Mouse (Mus musculus) embryonic facial prominence, embryonic 13.5 days (tissue): ENCODE measurements around the gene Ttc41. TPM values are rescaled to one million over a fixed set of nuclear protein-coding genes. Genes with fewer than 3 reads are reported as not detected.

Source experiments
- ATAC-seq: fragments of 200-750 bp; cut with Nextera tagmentation; 2 replicates; pipeline ENCODE4 v1.8.0; 2017; ENCODE audit warnings: low read depth; ENCODE audit not compliant: insufficient number of reproducible peaks, insufficient read depth, low FRiP score, low TSS enrichment
- H3K27ac ChIP-seq: fragments of 300-500 bp; sonication (generic); 2 replicates; pipeline ENCODE4 v1.5.1; 2015; ENCODE audit warnings: moderate library complexity, mild to moderate bottlenecking, inconsistent platforms
- H3K27me3 ChIP-seq: fragments of 300-500 bp; sonication (generic); 2 replicates; pipeline ENCODE4 v1.6.1; 2015; ENCODE audit warnings: mild to moderate bottlenecking, inconsistent platforms
- H3K36me3 ChIP-seq: fragments of 300-500 bp; sonication (generic); 2 replicates; pipeline ENCODE4 v1.6.1; 2015; ENCODE audit warnings: mild to moderate bottlenecking, inconsistent platforms
- H3K4me1 ChIP-seq: fragments of 300-500 bp; sonication (generic); 2 replicates; pipeline ENCODE4 v1.6.1; 2015; ENCODE audit warnings: inconsistent platforms
- H3K4me2 ChIP-seq: fragments of 300-500 bp; sonication (generic); 2 replicates; pipeline ENCODE4 v1.6.1; 2015; ENCODE audit warnings: moderate library complexity, mild to moderate bottlenecking, inconsistent platforms
- H3K4me3 ChIP-seq: fragments of 300-500 bp; sonication (generic); 2 replicates; pipeline ENCODE4 v1.5.1; 2015; ENCODE audit warnings: mild to moderate bottlenecking, inconsistent platforms
- H3K9ac ChIP-seq: fragments of 300-500 bp; sonication (generic); 2 replicates; pipeline ENCODE4 v1.6.1; 2015; ENCODE audit warnings: mild to moderate bottlenecking, inconsistent platforms
- H3K9me3 ChIP-seq: fragments of 300-500 bp; sonication (generic); 2 replicates; pipeline ENCODE4 v1.6.1; 2016; ENCODE audit warnings: inconsistent platforms
- WGBS: fragments of 180-500 bp; shearing (Covaris S2); methylation state at CpG from one replicate; pipeline ENCODE4 v1.1.7; 2015; ENCODE audit warnings: mixed read lengths; 5-methylcytosine and 5-hydroxymethylcytosine counted together
- polyA plus RNA-seq: library from polyadenylated mRNA; unstranded; fragments of >200 nt; fragmentation: Nextera tagmentation; extraction: Ambion mirVana; gene quantifications from 2 replicates; pipeline ENCODE4 v1.2.1, GENCODE M21; 2015

Ttc41 gene
- polyA plus RNA-seq, 1 experiment from 2014 or later: 1.7 TPM

- Histone ChIP-seq H3K9me3 (no peaks in the 10 kb centered on the region), H3K27me3 (no peaks in the 10 kb centered on the region), H3K36me3 (no peaks in the 10 kb centered on the region), H3K9ac (no peak overlapping the region), H3K4me2 (no peak overlapping the region), H3K4me3 (no peak overlapping the region), H3K4me1 (0 out of 2 replicates have a peak, but pooled peaks cover 5% of the 10 kb centered on the region), H3K27ac (no peak overlapping the region)
- ATAC-seq: no peak
- 93% methylated on average over 1 of the region's 1 CpGs for WGBS
These were observed 52.1 kb downstream of the Ttc41 start for GRCm38 (mm10) chr10:86757724-86758123.

- 91% methylated on average over 6 of the region's 6 CpGs for WGBS
- H3K27me3 ChIP-seq: no peaks in the 10 kb centered on the region
- no peak for ATAC-seq
- no peaks in the 10 kb centered on the region for H3K36me3 ChIP-seq
- no peak overlapping the region for H3K9ac ChIP-seq
- H3K4me2 ChIP-seq: no peak overlapping the region
- H3K4me1 ChIP-seq: 0 out of 2 replicates have a peak, but pooled peaks cover 5% of the 10 kb centered on the region
- H3K9me3 ChIP-seq: no peaks in the 10 kb centered on the region
- H3K27ac ChIP-seq: no peak overlapping the region
- H3K4me3 ChIP-seq: no peak overlapping the region
These were observed 52.6 kb downstream of the Ttc41 start for GRCm38 (mm10) chr10:86758211-86758610.

- H3K4me3 ChIP-seq: no peak overlapping the region
- no peak for ATAC-seq
- H3K9me3 ChIP-seq: no peaks in the 10 kb centered on the region
- H3K4me1 ChIP-seq: 0 out of 2 replicates have a peak, but pooled peaks cover 5% of the 10 kb centered on the region
- 80% methylated on average over 1 of the region's 1 CpGs for WGBS
- no peak overlapping the region for H3K4me2 ChIP-seq
- H3K9ac ChIP-seq: no peak overlapping the region
- no peak overlapping the region for H3K27ac ChIP-seq
- no peaks in the 10 kb centered on the region for H3K36me3 ChIP-seq
- no peaks in the 10 kb centered on the region for H3K27me3 ChIP-seq
These were observed 55.6 kb downstream of the Ttc41 start for GRCm38 (mm10) chr10:86761236-86761635.

DNA sequence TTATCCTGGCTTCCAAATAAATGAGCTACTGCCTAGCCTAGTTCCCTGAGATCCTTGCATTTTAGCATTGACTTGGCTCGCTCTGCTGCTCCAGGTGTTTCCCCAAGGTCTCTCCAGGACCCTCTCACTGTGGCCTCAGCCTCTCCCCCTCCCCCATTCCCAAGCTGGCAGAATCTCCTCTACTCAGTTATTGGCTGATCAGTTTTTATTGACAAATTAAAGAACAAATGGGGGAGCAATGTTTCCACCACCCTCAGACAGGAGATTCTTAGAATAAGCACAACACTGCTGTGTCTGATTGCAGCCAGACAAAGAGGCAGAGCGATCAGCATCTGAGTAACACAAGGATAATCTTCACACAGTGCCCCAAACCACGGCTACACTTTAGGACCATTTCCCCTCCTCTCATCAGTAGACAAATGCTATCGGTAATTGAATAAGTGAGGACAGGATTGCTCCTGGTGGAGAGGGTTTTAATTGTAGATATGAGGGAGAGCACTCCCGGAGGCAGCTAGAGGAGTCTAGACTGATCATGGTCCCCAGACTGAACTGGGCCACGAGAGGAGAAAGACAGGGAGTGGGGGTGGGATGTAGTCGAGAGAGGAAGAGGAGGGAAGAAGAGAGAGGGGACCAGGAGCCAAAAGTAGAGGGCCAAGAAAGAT, 56.2 kb downstream of the Ttc41 start:
- Histone ChIP-seq H3K27ac (no peak overlapping the region), H3K9me3 (no peaks in the 10 kb centered on the region), H3K36me3 (no peaks in the 10 kb centered on the region), H3K4me2 (no peak overlapping the region), H3K4me1 (0 out of 2 replicates have a peak, but pooled peaks cover 5% of the 10 kb centered on the region), H3K9ac (no peak overlapping the region), H3K4me3 (no peak overlapping the region), H3K27me3 (no peaks in the 10 kb centered on the region)
- 40% methylated on average over 7 of the region's 7 CpGs for WGBS
- no peak for ATAC-seq

DNA sequence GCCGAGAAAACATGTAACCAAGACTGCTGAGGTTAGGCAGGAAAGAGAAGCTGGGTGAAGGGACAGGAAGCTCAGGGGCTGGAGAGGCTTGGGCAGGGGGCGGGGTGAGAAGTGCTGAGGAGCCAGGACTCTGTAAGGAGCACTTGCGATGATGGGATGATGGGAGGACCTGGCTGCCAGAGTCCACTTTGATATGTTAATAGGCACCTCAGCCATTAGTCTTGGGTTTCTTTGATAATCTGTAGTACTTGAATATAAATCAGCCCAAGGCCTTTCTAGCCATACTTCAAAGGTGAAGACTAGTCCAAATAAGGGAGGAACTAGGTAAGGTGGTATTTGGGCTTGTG, 56.7 kb downstream of the Ttc41 start:
- Histone ChIP-seq H3K27me3 (no peaks in the 10 kb centered on the region), H3K4me3 (no peak overlapping the region), H3K36me3 (no peaks in the 10 kb centered on the region), H3K9ac (no peak overlapping the region), H3K4me2 (no peak overlapping the region), H3K4me1 (0 out of 2 replicates have a peak, but pooled peaks cover 5% of the 10 kb centered on the region), H3K9me3 (no peaks in the 10 kb centered on the region), H3K27ac (no peak overlapping the region)
- 56% methylated on average over 3 of the region's 3 CpGs for WGBS
- no peak for ATAC-seq

DNA sequence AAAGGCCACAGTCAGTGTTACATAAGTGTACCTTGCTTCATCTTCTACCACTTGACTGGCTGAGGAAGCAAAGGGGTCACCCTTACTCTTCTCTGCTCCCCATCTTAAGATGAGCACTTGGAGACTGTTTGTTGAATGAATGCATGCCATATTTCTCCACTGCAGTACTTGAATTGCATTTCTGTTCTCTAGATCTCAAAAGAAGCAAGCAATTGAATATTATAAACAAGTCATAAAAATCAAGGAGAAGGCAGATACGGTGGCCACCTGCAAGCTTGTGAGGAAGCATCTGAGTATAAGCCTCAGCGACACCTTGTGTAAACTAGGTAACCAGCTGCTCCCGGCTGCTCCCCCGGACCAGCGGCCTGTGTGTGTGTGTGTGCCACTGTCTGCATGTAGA, 58.1 kb downstream of the Ttc41 start, which contains the start of gene Gm49358:
Gm49358 (plus strand) TSS at position 301 of the 400 bp plus-strand sequence.
- H3K27ac ChIP-seq: no peak within 1 kb of the TSS
- H3K4me3 ChIP-seq: no peak within 1 kb of the TSS
- no peak within 1 kb of the TSS for H3K4me2 ChIP-seq
- H3K36me3 ChIP-seq: no peaks in the 10 kb centered on the region
- no peak for ATAC-seq
- no peaks in the 10 kb centered on the region for H3K27me3 ChIP-seq
- H3K9ac ChIP-seq: no peak within 1 kb of the TSS
- H3K4me1 ChIP-seq: 0 out of 2 replicates have a peak, but pooled peaks cover 5% of the 10 kb centered on the region
- H3K9me3 ChIP-seq: no peaks in the 10 kb centered on the region
- WGBS: 94% methylated on average over 5 of the region's 5 CpGs

DNA sequence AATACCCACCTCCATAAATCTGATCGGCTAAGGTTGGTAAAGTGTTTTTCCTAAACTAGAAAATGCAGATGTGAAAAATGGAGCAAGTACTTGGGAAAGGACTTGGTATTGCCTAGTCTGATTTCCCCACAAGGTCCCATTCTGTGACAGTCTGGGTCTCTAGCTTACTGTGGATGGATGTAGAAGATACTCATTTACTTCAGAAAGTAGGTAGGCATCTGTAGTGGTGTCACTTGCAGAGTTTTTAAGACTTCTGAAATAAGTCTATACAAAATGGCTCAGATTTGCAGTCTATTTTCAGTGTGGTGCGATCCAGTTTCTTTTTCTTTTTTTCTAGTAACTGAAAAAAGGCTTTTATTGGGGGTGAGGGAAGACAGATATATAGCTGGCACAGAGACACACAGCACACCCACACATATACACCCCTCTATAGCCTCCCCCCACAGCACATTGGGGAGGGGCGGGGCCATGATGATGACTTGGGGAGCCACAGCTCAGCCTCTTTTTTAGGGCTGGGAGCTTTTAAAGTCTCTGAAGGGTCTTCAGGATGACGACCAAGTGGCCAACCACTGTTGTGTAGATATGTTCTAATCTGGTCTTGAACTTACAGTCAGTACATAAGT, 59.8 kb downstream of the Ttc41 start:
- no peak overlapping the region for H3K4me2 ChIP-seq
- H3K36me3 ChIP-seq: no peaks in the 10 kb centered on the region
- no peak overlapping the region for H3K9ac ChIP-seq
- no peaks in the 10 kb centered on the region for H3K9me3 ChIP-seq
- no peak for ATAC-seq
- H3K4me1 ChIP-seq: peaks cover 8% of the 10 kb centered on the region; the same call in 1 of the 2 replicates
- WGBS: 89% methylated on average over 4 of the region's 4 CpGs
- H3K27ac ChIP-seq: no peak overlapping the region
- no peaks in the 10 kb centered on the region for H3K27me3 ChIP-seq
- H3K4me3 ChIP-seq: no peak overlapping the region

DNA sequence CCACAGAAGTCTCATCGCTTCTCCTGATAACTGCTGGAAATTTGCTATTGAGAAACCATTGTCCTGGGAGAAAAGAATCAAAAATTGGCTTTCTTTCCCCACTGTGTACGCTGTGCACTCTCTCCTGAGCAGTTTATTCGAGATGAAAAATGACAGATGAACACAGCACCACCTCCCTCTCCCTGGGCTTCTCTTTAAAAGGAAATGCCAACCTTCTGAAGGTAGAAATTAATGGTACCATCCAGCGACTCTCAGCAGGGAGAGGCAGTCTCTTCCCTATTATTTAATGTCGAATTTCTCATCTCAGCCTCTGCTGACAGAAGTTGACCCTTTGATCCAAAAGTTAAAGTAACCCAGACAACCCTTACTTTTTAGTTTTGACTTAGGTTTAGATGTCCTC, 63.6 kb downstream of the Ttc41 start:
- H3K27ac ChIP-seq: no peak overlapping the region
- no peaks in the 10 kb centered on the region for H3K36me3 ChIP-seq
- no peaks in the 10 kb centered on the region for H3K27me3 ChIP-seq
- no peak for ATAC-seq
- WGBS: 66% methylated on average over 5 of the region's 5 CpGs
- H3K4me2 ChIP-seq: no peak overlapping the region
- no peaks in the 10 kb centered on the region for H3K9me3 ChIP-seq
- H3K4me3 ChIP-seq: no peak overlapping the region
- H3K9ac ChIP-seq: no peak overlapping the region
- peaks cover 3% of the 10 kb centered on the region; the same call in 1 of the 2 replicates for H3K4me1 ChIP-seq

GRCm38 (mm10) chr10:86769797-86770196, 64.2 kb downstream of the Ttc41 start:
- Histone ChIP-seq H3K27ac (no peak overlapping the region), H3K9ac (no peak overlapping the region), H3K4me1 (peaks cover 3% of the 10 kb centered on the region; the same call in 1 of the 2 replicates), H3K27me3 (no peaks in the 10 kb centered on the region), H3K4me3 (no peak overlapping the region), H3K36me3 (no peaks in the 10 kb centered on the region), H3K9me3 (no peaks in the 10 kb centered on the region), H3K4me2 (no peak overlapping the region)
- ATAC-seq: no peak
- 48% methylated on average over 4 of the region's 4 CpGs for WGBS

- no peak for ATAC-seq
- no peaks in the 10 kb centered on the region for H3K9me3 ChIP-seq
- WGBS: 83% methylated on average over 5 of the region's 5 CpGs
- no peak overlapping the region for H3K9ac ChIP-seq
- peaks cover 3% of the 10 kb centered on the region; the same call in 1 of the 2 replicates for H3K4me1 ChIP-seq
- H3K27me3 ChIP-seq: no peaks in the 10 kb centered on the region
- no peak overlapping the region for H3K27ac ChIP-seq
- no peak overlapping the region for H3K4me2 ChIP-seq
- no peak overlapping the region for H3K4me3 ChIP-seq
- no peaks in the 10 kb centered on the region for H3K36me3 ChIP-seq
These were observed 66.1 kb downstream of the Ttc41 start for GRCm38 (mm10) chr10:86771701-86772100.

- H3K27ac ChIP-seq: no peak overlapping the region
- ATAC-seq: no peak
- no peak overlapping the region for H3K9ac ChIP-seq
- no peaks in the 10 kb centered on the region for H3K9me3 ChIP-seq
- no peak overlapping the region for H3K4me3 ChIP-seq
- WGBS: 73% methylated on average over 6 of the region's 6 CpGs
- no peaks in the 10 kb centered on the region for H3K27me3 ChIP-seq
- H3K4me2 ChIP-seq: no peak overlapping the region
- no peaks in the 10 kb centered on the region for H3K36me3 ChIP-seq
- peaks cover 3% of the 10 kb centered on the region; the same call in 1 of the 2 replicates for H3K4me1 ChIP-seq
These were observed 66.6 kb downstream of the Ttc41 start for GRCm38 (mm10) chr10:86772231-86772631.

DNA sequence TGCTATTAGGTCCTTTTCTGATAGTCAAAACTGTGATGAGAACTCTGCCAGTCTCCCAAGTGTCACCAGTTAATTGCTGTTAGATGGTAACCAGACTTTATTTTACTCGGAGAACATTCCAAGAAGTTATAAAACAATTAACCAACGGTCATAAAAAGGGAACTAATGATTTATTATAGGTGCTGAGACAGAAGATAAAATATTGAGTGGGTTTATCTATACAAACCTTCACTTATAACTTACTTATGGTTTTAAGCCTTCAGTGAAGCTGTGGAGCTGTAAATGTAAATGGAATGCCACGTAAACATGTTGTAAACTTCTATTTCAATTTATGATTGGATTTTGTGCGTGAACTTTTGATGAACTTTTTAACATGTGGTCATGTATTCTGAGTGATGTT, 67.7 kb downstream of the Ttc41 start:
- Histone ChIP-seq H3K4me2 (no peak overlapping the region), H3K27me3 (no peaks in the 10 kb centered on the region), H3K9ac (no peak overlapping the region), H3K4me1 (peaks cover 8% of the 10 kb centered on the region; the same call in 1 of the 2 replicates), H3K27ac (no peak overlapping the region), H3K36me3 (no peaks in the 10 kb centered on the region), H3K9me3 (no peaks in the 10 kb centered on the region), H3K4me3 (no peak overlapping the region)
- no peak for ATAC-seq
- 72% methylated on average over 4 of the region's 4 CpGs for WGBS
